Mouse (Mus musculus) olfactory bulb, adult 2 months (tissue): ENCODE measurements around the gene Pms1.

ENCODE experiments used
- CTCF ChIP-seq: fragments of 200-500 bp; IDR thresholded peaks from 2 replicates; pipeline ENCODE4 v1.5.1; 2012; ENCODE audit warnings: low read depth, mild to moderate bottlenecking, low read length, moderate library complexity; ENCODE audit not compliant: insufficient read depth
- POLR2A ChIP-seq: fragments of 200-500 bp; IDR thresholded peaks from 2 replicates; pipeline ENCODE4 v1.6.1; 2012; ENCODE audit warnings: mild to moderate bottlenecking, low read depth, low read length, moderate library complexity; ENCODE audit not compliant: insufficient read depth

GRCm38 (mm10) chr1:53187536-53187935 lies 109.3 kb downstream of the Pms1 start, which contains the start of gene 1700019A02Rik:
- TF ChIP-seq CTCF (no peak), POLR2A (no peak)
